Mouse (Mus musculus) kidney, embryonic 16.5 days (tissue): ENCODE data around the gene Hnrnpll. TPM values are rescaled to one million over a fixed set of nuclear protein-coding genes. Genes with fewer than 3 reads are reported as not detected.
"Not testable (repeated sequence)": the region's sequence is repeated elsewhere in the genome, so short reads cannot be mapped to it uniquely, and the experiment has no call there.

Experiments
- ATAC-seq: fragments of 200-750 bp; cut with Nextera tagmentation; 2 replicates; pipeline ENCODE4 v1.8.0; 2017; ENCODE audit warnings: moderate TSS enrichment; ENCODE audit not compliant: low FRiP score, low TSS enrichment
- H3K27ac ChIP-seq: fragments of 300-500 bp; sonication (generic); 2 replicates; pipeline ENCODE4 v1.5.1; 2014; ENCODE audit warnings: low read length
- H3K27me3 ChIP-seq: fragments of 300-500 bp; sonication (generic); 2 replicates; pipeline ENCODE4 v1.6.1; 2014; ENCODE audit warnings: low read length, control low read depth, mixed read lengths; ENCODE audit not compliant: insufficient read depth
- H3K36me3 ChIP-seq: fragments of 300-500 bp; sonication (generic); 2 replicates; pipeline ENCODE4 v1.6.1; 2014; ENCODE audit warnings: low read length, control low read depth, mixed read lengths; ENCODE audit not compliant: insufficient read depth
- H3K4me1 ChIP-seq: fragments of 300-500 bp; sonication (generic); 2 replicates; pipeline ENCODE4 v1.6.1; 2014; ENCODE audit warnings: low read length, control low read depth, mixed read lengths; ENCODE audit not compliant: insufficient read depth
- H3K4me2 ChIP-seq: fragments of 300-500 bp; sonication (generic); replicated peaks from 2 replicates; pipeline ENCODE4 v1.6.1; 2014; ENCODE audit warnings: low read depth, low read length
- H3K4me3 ChIP-seq: fragments of 300-500 bp; sonication (generic); 2 replicates; pipeline ENCODE4 v1.5.1; 2014; ENCODE audit warnings: mild to moderate bottlenecking, low read length
- H3K9ac ChIP-seq: fragments of 300-500 bp; sonication (generic); replicated peaks from 2 replicates; pipeline ENCODE4 v1.6.1; 2014; ENCODE audit warnings: low read length
- H3K9me3 ChIP-seq: fragments of 300-500 bp; sonication (generic); 2 replicates; pipeline ENCODE4 v1.6.1; 2016; ENCODE audit warnings: low read length, control low read depth
- WGBS: fragments of 180-500 bp; shearing (Covaris S2); extraction: QIAGEN DNeasy Blood & Tissue Kit; methylation state at CpG from one replicate; pipeline ENCODE4 v1.1.7; 2014; 5-methylcytosine and 5-hydroxymethylcytosine counted together
- polyA plus RNA-seq: library from polyadenylated mRNA; unstranded; fragments of >200 nt; fragmentation: Nextera tagmentation; extraction: Ambion mirVana; gene quantifications from 2 replicates; pipeline ENCODE4 v1.2.1, GENCODE M21; 2015

Hnrnpll gene
- polyA plus RNA-seq, 1 experiment from 2014 or later = 56.9 TPM

GRCm38 (mm10) chr17:80009926-80010325 lies 52.2 kb downstream of the Hnrnpll start:
- Histone ChIP-seq H3K4me2 (no peak overlapping the region), H3K27ac (no peak overlapping the region), H3K36me3 (no peaks in the 10 kb centered on the region), H3K4me1 (peaks cover 37% of the 10 kb centered on the region), H3K9me3 (no peaks in the 10 kb centered on the region), H3K4me3 (no peak overlapping the region), H3K9ac (no peak overlapping the region), H3K27me3 (no peaks in the 10 kb centered on the region)
- ATAC-seq = no peak
- WGBS = 15% methylated on average over 15 of the region's 15 CpGs

- peaks cover 37% of the 10 kb centered on the region for H3K4me1 ChIP-seq
- no peaks in the 10 kb centered on the region for H3K27me3 ChIP-seq
- 0 out of 2 replicates have a peak, but pooled peaks have one; percentile 46 for ATAC-seq
- 41% methylated on average over 5 of the region's 5 CpGs for WGBS
- no peak overlapping the region for H3K4me2 ChIP-seq
- no peaks in the 10 kb centered on the region for H3K36me3 ChIP-seq
- H3K9ac ChIP-seq = no peak overlapping the region
- peak overlapping the region; percentile 53; the same call in 1 of the 2 replicates for H3K27ac ChIP-seq
- H3K9me3 ChIP-seq = no peaks in the 10 kb centered on the region
- no peak overlapping the region for H3K4me3 ChIP-seq
These were observed 53.3 kb downstream of the Hnrnpll start for GRCm38 (mm10) chr17:80008847-80009246.

GRCm38 (mm10) chr17:80004345-80005239 lies 57.5 kb downstream of the Hnrnpll start:
- no peak overlapping the region for H3K4me3 ChIP-seq
- no peak overlapping the region for H3K4me2 ChIP-seq
- no peak overlapping the region for H3K27ac ChIP-seq
- H3K27me3 ChIP-seq = no peaks in the 10 kb centered on the region
- peaks cover 30% of the 10 kb centered on the region for H3K4me1 ChIP-seq
- H3K9me3 ChIP-seq = 0 out of 2 replicates have a peak, but pooled peaks cover 3% of the 10 kb centered on the region
- no peak overlapping the region for H3K9ac ChIP-seq
- 46% methylated on average over 17 of the region's 17 CpGs for WGBS
- no peaks in the 10 kb centered on the region for H3K36me3 ChIP-seq
- ATAC-seq = no peak; the same call in 1 of the 2 replicates

- H3K27me3 ChIP-seq, H3K9me3 ChIP-seq, H3K36me3 ChIP-seq, H3K4me3 ChIP-seq, H3K27ac ChIP-seq, H3K4me2 ChIP-seq, H3K9ac ChIP-seq, ATAC-seq: not testable (repeated sequence)
- peaks cover 23% of the 10 kb centered on the region for H3K4me1 ChIP-seq
- WGBS = 87% methylated on average over 3 of the region's 3 CpGs
These were observed 58.3 kb downstream of the Hnrnpll start for GRCm38 (mm10) chr17:80003851-80004250.

- ATAC-seq = no peak
- peaks cover 14% of the 10 kb centered on the region for H3K4me1 ChIP-seq
- H3K27me3 ChIP-seq = no peaks in the 10 kb centered on the region
- no peak overlapping the region for H3K9ac ChIP-seq
- H3K36me3 ChIP-seq = no peaks in the 10 kb centered on the region
- H3K4me3 ChIP-seq = no peak overlapping the region
- H3K4me2 ChIP-seq = no peak overlapping the region
- WGBS = 67% methylated on average over 3 of the region's 3 CpGs
- no peak overlapping the region for H3K27ac ChIP-seq
- H3K9me3 ChIP-seq = 0 out of 2 replicates have a peak, but pooled peaks cover 3% of the 10 kb centered on the region
These were observed 59.7 kb downstream of the Hnrnpll start for GRCm38 (mm10) chr17:80002385-80002852.

- 0 out of 2 replicates have a peak, but pooled peaks cover 3% of the 10 kb centered on the region for H3K9me3 ChIP-seq
- no peak overlapping the region for H3K4me3 ChIP-seq
- no peak overlapping the region for H3K4me2 ChIP-seq
- no peaks in the 10 kb centered on the region for H3K27me3 ChIP-seq
- no peak for ATAC-seq
- no peak overlapping the region for H3K9ac ChIP-seq
- no peaks in the 10 kb centered on the region for H3K36me3 ChIP-seq
- H3K4me1 ChIP-seq = no peaks in the 10 kb centered on the region
- no peak overlapping the region for H3K27ac ChIP-seq
- WGBS = 88% methylated on average over 14 of the region's 14 CpGs
These were observed 62.5 kb downstream of the Hnrnpll start for GRCm38 (mm10) chr17:79999631-80000030.

GRCm38 (mm10) chr17:79998986-79999385 lies 63.1 kb downstream of the Hnrnpll start:
- no peak overlapping the region for H3K4me2 ChIP-seq
- H3K4me3 ChIP-seq = no peak overlapping the region
- ATAC-seq = no peak
- no peaks in the 10 kb centered on the region for H3K4me1 ChIP-seq
- no peak overlapping the region for H3K27ac ChIP-seq
- no peak overlapping the region for H3K9ac ChIP-seq
- H3K36me3 ChIP-seq = no peaks in the 10 kb centered on the region
- H3K9me3 ChIP-seq = 0 out of 2 replicates have a peak, but pooled peaks cover 3% of the 10 kb centered on the region
- H3K27me3 ChIP-seq = no peaks in the 10 kb centered on the region
- WGBS = 74% methylated on average over 5 of the region's 5 CpGs

- 73% methylated on average over 3 of the region's 3 CpGs for WGBS
- no peak for ATAC-seq
- Histone ChIP-seq H3K4me1 (0 out of 2 replicates have a peak, but pooled peaks cover 3% of the 10 kb centered on the region), H3K27me3 (no peaks in the 10 kb centered on the region), H3K4me2 (no peak overlapping the region), H3K36me3 (no peaks in the 10 kb centered on the region), H3K27ac (no peak overlapping the region), H3K9me3 (no peaks in the 10 kb centered on the region), H3K9ac (no peak overlapping the region), H3K4me3 (no peak overlapping the region)
These were observed 66.9 kb downstream of the Hnrnpll start for GRCm38 (mm10) chr17:79995091-79995691.

GRCm38 (mm10) chr17:79992114-79992513 lies 70.0 kb downstream of the Hnrnpll start:
- no peak overlapping the region for H3K9ac ChIP-seq
- H3K36me3 ChIP-seq = no peaks in the 10 kb centered on the region
- WGBS = 98% methylated on average over 3 of the region's 3 CpGs
- H3K9me3 ChIP-seq = no peaks in the 10 kb centered on the region
- H3K27me3 ChIP-seq = no peaks in the 10 kb centered on the region
- no peak for ATAC-seq
- no peak overlapping the region for H3K27ac ChIP-seq
- H3K4me3 ChIP-seq = no peak overlapping the region
- H3K4me1 ChIP-seq = 0 out of 2 replicates have a peak, but pooled peaks cover 3% of the 10 kb centered on the region
- no peak overlapping the region for H3K4me2 ChIP-seq
